Mouse (Mus musculus): ENCODE data around the gene Dnajc9.

The Dnajc9 gene

DNA sequence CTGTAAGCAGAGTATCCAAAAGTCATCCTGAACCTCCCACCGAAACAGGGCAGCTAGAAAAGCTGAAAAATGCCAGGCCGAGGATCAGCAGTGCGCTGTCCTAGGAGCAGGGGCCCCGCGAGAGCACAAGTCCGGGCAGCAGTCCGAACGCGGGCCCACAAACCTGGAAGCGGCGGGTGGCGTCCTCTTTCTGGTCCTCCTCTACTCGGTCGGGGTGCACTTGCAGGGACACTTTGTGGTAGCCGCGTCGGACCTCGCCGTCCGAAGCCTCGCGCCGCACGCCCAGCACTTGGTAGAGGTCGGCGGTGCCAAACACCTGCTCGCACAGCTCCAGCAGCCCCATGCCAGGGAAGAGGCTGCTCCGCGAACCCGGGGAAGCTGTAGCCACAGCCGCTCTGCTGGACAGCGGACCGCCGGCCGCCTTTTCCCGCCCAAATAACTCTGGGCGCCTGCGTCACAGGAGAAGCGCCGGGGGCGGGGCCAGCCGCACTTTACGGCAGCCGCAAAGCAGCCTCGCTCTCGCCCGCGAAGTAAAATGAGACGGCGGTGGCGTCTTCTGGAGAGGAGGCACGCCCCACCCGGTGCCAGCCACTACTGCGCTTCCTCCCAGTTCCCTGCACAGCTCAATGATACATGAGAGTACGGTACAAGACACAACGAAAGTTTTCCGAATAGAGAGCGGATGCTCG lies at the start of gene Dnajc9:
Gene Dnajc9, minus strand, starts transcription at position 470 of the 689 bp plus-strand sequence.
- DNase-seq (ENCODE audit: low read depth, low spot score), result peak; percentile 97

DNA sequence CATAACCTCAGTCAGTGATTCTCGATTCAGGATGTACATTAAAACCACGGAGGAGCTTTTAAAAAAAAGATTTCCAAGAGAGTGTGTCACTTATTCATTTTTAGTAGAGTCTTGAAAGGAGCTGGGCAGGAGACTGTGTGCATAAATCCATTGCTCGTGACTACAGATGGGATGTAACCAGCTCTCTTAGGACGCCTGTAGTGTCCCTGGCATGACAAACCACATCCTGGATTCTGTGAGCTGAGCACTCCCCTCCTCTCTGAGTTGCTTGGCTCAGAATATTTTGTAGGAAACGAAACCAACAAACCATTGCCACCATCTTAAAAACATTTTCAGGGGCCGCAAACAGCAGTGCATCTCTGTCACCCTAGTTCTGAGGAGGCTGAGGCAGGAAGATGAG lies 48.3 kb upstream of the Dnajc9 start:
- DNase-seq (ENCODE audit: low read depth, low spot score), result no peak

DNA sequence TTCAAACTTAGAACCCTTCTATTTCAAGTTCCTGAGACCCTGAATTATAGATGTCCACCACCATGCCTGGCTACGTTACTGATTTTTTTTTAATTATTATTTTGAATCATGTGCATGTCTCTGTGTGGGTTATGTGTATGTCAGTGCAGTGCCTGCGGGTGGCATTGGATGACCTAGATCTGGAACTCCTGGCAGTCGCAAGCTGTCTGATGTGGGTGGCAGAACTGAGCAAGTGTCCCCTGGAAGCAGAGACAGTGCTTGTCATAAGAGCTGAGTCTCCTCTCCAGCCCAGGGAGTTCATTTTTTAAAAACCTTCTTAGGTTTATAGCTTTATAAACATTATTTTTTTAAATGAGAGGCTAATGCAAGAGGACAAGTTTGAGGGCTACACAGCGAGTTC lies 43.7 kb upstream of the Dnajc9 start:
- DNase-seq (ENCODE audit: low read depth, low spot score), result no peak

DNA sequence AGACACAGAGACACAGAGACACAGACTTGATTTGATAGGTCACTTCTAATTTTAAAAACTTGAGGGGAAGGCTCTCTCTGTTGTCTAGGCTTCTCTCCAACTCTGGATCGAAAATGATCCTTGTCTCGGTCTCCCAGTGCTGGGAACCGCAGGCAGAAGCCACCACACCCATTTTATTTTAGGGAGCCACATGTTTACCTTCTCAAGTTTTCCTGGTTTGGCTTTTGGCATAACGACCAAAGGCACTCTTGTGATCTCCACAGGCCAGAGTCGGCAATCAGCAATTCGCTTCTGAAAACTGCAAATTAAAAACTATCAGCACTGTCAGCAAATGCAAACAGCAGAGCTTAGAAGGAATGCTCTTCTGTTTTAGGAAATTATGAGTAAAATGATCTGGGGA lies 43.0 kb upstream of the Dnajc9 start:
- DNase-seq (ENCODE audit: low read depth, low spot score), result no peak

DNA sequence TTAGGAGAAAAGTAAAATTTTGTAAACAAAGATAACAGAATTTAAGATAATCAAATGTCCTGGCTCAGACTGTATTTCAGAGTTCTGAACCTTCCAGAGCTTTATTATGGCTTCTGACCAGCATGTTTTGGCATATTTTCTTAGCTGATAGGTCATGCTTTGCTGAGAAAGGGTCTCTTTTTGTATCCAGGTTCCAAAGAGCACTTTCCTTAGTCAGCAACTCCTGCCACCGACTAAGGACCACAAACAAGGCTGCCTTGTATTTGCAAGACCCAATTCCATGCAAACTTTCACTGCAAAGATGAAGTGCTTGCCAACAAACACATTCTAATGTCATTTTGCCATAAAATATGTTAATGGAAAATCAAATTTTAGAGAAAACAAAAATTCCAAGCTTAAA lies 41.1 kb upstream of the Dnajc9 start:
- DNase-seq (ENCODE audit: low read depth, low spot score), result no peak

DNA sequence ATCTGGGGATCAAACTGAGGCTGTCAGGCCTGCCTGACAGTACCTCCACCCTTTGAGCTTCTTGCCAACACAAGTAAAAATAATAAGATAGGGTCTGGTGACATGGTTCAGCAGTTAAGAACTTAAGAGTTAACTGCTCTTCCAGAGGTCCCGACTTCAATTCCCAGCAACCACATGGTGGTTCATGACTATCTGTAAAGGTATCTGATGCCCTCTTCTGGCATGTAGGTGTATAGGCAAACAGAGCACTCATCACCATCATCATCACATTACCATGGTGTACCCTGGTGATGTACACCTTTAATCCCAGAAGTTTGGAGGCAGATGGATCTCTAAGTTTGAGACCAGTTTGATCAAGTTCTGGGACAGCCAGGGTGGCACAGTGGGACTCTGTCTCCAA lies 39.9 kb upstream of the Dnajc9 start:
- no peak for DNase-seq (ENCODE audit: low read depth, low spot score)

DNA sequence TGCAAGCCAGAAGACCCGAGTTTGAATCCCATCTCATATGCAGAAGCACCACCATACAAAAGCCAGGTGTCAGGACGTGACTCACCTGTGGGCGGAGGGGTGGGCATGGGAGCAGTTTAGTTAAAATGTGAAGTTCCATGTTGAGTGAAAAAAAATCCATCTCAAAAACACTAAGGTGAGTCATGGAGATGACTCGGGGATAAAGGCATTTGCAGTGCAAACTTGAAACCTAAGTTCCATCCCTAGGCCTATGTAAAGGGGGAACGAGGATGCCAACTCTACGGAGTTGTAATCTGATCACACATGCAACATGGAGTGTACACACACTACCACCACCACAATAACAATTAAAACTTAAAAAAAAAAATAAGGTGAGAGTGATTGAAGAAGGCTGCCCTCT lies 34.3 kb upstream of the Dnajc9 start:
- DNase-seq (ENCODE audit: low read depth, low spot score), result no peak

DNA sequence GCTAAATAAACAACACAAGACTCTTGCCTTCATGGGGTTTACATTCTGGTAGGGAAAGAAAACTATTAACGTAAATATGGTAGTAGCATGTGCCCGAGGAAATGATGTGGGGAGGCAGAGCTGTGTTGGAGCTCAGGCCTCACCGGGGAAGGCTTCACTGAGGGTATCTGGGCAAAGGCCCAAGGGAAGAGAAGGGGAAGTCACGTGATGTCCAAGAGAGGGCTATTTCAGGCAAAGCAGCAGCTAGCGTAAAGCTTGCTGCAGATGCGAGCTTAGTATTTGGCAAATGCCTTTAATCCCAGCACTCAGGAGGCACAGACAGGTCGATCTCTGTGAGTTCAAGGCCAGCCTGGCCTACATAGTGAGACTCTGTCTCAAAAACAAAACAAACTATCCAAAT lies 33.5 kb upstream of the Dnajc9 start:
- DNase-seq (ENCODE audit: low read depth, low spot score), result no peak

DNA sequence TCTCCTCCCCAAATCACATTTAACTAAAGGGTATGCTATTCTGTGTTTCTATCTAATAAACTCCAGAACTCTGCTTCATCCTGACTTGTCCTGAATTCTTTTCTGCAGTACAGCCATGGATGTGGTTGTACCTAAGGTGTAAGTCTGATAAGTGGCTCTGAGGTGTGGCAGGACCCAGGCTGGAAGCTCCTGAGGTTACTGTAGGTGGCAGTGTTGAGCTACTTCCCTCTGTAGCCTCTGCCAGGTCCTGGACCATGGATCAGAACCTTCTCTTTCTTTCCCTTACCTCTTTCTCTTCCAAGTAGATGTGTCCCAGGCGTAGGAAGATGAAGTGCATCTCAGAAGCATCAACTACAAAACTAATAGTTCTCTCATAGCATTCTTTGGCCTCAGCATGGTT lies 11.4 kb upstream of the Dnajc9 start:
- DNase-seq (ENCODE audit: low read depth, low spot score), result peak; percentile 71

DNA sequence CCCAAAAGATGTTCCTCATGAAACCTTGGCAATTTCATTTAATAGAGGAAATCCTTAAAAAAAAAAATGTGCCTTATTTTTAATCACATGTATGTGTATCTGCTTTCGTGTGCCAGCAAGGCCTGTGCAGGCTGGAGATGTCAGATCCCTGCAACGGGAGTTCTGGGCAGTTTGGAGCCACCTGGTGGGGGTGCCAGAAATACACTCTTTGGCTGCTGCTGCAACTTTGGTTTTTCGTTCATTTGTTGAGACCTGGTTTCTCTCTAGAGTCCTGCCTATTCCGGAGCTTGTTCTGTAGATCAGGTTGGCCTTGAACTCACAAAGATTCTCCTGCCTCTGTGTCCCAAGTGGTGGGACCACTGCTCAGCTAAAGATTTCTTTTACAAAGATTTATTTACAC lies 10.2 kb upstream of the Dnajc9 start:
- peak; percentile 53 for DNase-seq (ENCODE audit: low read depth, low spot score)

DNA sequence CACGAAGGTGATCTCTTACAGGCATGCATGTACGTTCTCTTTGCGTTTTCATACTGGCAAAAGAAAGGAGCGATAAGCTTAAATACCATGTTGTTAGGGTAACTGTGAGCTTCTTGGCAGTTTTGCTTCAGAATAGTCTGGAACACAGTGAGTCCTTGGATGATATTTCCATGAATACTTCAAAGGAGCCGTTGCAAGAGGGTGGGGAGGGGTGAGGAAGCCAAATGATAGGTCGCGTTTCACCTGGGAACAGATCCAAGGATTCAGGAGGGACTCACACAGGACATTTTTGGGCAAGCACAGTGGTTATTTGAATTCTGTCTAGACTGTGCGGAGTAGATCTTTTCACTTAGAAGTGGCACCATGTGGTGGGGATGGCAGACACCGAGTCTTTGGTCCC lies 8.5 kb upstream of the Dnajc9 start:
- no peak for DNase-seq (ENCODE audit: low read depth, low spot score)

DNA sequence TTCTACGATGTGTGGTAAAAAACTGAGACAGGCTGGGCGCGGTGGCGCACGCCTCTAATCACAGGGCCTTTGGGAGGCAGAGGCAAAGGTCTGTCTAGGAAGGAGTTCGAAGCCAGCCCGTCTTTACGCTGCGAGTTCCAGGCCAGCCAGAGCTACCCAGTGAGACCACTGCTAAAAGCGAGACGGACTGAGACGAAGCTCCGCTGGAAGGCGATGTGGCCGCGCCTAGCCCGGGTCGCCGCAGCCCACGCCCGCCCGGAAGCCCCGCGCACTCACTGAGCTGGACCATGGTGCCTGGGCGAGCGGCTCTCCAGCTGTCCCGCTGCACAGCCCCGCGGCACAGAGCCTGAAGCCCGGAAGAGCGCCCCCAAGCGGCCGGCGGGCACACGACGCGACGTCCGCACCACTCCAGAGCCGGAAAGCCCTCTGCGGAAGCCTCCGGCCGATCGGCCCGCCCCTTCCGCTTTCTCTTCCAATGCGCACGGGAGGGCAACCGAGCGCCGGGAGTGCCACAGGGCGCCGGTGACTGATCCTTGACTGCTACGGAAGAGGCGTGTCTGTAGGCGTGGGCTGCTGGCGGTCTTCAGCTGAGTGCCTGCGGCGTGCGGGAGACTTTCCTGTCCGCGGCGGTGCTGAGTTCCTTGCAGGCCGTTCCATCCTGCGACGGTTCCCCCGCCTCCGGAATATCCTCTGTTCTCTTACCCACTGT lies 4.6 kb upstream of the Dnajc9 start, which contains the start of gene Mrps16:
Gene Mrps16, minus strand, starts transcription at position 430 of the 709 bp plus-strand sequence.
- DNase-seq (ENCODE audit: low read depth, low spot score), result peak; percentile 99

DNA sequence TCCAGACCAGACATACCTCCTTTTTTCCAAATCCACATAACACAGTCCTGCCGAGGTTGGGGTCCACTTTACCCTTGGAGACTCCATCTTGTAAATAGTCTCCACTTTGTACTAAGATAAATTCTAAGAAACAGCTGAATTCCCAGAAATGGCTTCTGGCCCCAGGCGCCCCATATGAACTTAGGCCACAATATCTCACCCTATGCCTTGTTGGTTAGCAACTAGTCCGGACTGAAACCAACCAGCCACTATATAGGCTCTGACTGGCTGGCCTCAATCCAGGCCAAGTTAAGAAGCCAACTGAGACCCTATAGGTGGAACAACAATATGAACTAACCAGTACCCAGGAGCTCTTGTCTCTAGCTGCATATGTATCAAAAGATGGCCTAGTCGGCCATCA lies 3.6 kb upstream of the Dnajc9 start:
- DNase-seq (ENCODE audit: low read depth, low spot score), result peak; percentile 28

DNA sequence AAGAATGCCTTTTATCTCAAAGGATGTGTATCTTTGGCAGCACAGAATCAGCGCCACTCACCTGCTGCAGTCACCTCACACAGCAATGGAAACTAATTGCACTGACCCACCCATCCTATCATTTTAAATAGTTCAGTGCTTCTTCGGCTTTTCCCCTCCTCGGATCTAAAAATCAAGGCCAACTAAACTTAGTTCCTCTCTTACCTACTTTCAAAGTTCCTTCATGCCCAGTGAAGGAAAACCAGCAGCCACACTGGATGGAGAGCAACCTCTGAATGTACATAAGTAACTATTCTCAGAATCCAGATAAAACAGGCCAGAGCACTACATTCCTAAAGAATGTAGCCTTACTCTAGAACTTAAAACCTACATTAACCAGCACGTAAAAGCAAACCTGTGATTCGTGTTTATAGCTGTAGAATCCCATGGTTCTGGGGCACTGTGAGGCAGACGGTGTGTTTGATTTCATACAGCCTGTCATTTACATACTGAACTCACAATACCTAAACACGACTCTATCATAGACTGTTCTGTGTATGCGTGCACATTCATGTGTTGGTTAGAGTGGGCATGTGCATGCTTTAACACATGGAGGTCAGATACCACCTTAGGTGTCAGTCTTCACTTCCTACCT lies 853 bp upstream of the Dnajc9 start:
- DNase-seq (ENCODE audit: low read depth, low spot score), result no peak

DNA sequence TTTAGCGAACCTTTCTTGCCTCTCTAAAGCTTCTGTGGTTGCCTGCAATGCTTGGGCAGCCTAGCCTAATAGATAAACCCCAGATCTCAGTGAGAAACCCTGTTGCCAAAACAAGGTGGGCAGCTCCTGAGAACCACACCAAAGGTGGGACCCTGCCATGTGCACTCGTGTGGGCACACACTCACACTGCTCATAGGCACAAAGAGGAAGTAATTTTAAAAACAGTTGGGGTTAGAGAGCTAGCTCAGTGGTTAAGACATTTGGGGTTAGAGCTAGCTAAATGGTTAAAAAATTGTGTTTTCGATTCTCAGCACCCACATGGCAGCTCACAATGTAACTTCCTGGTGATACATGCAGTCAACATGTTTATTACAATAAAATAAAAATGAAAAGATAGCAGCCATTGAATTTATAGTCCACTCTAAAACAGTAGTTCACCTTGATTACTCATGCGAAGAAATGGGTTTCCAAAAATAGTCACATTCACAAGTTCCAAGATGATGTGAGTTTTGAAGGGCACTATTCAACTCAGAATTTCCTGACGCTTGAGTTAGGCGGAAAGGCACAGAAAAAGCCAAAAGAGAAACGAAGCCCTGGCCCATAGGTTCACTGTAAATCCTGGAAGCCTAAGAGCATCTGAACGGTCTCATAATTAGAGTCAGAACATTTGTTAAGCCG lies 8.8 kb downstream of the Dnajc9 start:
- no peak for DNase-seq (ENCODE audit: low read depth, low spot score)

DNA sequence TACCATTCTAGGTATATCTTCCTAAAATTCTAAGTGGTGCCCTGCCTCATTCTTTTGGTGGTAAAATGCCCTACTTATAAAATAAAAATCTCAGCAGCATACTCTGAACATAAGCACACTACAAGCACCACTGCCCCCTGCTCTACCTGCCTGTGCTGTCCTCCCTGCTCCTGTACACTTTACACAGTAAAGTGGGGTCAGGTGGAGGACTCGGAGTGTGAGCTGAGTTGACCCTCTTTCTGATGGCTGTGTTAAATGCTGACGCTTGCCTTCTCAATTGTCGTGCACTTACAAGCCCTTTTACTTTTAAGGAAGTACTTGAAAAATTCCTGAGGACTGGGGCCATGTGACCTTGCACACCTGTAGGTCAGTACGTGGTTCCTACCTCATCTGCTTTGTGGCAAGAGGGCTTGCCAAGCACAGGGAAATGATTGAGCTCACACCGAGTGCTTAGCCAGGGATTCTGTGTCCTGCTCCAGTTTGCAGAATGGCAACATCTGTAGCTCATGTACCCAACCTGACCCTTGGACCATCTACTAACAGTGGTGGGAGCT lies 9.5 kb downstream of the Dnajc9 start:
- peak; percentile 20 for DNase-seq (ENCODE audit: low read depth, low spot score)

DNA sequence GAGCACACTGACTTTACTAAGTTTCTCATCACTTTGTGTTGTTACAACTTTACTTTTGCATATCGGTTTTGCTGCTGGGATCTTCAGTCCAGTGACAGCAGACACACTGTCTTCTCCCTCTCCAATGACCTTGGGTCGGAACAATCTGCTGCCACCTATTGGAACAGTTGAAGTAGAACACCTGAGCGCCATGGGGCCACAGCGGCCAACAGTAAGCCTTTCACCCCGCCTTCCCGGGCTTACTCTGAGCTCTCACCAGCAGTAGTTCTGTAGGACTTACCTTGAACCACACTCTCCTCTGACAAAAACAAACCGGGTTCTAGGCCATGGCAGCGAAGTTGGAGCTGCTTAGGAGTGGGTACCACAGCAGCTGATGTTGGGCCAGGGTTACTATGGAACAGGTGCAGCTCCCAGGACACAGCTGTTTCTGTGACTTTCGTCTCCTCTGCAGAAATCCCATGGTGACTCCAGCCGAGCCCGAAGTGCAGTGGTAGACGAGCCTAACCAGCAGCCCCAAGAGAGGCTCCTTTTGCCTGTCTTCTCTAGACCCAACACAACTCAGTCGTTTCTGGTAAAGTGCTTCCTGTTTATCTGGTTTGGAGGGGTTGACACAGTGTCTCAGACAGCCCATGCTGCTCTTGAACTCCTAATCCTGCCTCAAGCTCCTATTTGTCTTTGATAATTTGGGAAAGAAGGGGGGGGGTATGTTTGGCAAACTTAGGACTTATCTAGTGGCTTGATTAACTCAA lies 10.2 kb downstream of the Dnajc9 start:
- peak; percentile 88 for DNase-seq (ENCODE audit: low read depth, low spot score)

DNA sequence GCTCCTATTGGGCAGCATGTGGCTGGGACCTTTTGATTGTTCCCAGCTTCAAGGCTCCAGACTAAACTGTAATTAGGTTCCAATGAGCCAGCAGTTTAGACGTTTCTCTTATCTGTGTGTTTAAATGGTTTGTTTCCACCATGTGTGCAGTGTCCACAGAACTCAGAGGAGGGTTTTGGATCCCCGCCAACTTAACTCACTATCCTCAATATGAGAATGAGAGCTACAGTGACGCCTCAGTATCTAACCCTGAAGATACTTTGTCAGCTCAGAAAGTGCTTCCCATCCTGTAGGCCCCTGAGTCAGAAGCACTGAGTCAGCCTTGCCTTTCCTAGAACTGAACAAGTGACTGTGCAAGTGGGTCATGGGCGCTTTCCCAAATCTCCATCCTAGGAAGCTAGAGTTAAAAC lies 11.6 kb downstream of the Dnajc9 start:
- no peak for DNase-seq (ENCODE audit: low read depth, low spot score)

DNA sequence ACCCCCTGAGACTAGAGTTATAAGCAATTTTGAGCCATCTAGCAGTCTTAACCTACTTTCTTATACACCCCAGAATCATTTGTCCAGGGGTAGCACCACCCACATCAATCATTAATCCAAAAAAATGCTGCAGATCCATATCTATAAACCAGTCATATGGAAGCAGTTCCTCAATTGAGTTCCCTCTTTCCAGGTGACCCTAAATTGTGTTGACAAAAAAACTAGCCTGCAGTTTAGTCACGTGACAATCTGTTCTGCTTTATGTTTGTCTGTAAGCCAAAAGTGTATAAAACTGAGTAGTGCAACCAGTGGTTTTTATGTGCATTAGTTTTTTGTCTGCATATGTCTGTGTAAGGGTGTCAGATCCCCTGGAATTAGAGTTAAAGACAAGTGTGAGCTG lies 16.9 kb downstream of the Dnajc9 start:
- DNase-seq (ENCODE audit: low read depth, low spot score), result no peak

DNA sequence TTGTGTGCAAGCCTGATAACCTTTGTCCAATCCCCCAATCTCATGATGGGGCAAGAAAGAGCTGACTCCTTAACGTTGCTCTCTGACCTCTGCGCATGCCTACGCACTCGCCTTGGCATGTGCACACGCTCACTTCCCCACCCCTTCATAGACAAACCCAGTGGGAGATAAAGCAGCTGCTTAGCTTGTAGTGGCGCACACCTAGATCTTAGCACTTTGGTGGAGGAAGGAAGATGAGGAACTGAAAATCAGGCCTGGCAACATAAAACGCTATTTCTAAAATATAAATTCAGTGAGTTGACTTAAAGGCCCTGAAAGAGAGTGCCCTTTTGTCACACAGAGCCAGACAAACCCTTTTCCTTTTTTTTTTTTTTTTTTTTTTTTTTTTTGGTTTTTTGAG lies 17.9 kb downstream of the Dnajc9 start:
- no peak for DNase-seq (ENCODE audit: low read depth, low spot score)

DNA sequence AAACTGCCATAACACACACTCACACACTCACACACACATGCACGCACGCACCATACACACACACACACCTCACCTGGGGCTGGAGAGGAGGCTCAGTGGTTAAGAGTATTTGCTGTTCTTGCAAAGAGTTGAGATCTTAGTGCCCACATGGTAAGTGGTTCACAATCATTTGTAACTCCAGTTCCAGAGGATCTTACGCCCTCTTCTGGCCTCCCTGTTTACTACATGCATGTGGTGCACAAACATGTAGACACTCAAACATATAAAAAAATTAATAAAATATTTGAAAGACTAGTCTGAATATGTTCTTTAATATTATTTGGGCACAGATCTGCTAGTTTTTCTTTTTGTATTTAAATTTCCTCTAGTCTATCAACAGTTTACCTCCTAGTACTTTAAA lies 20.4 kb downstream of the Dnajc9 start:
- peak; percentile 50 for DNase-seq (ENCODE audit: low read depth, low spot score)

Measured in ZHBTc4 (cell line).